Mouse (Mus musculus) CH12.LX (cell line): ENCODE results near the gene Bcar1. TPM values are rescaled to one million over a fixed set of nuclear protein-coding genes. Genes with fewer than 3 reads are reported as not detected.

ENCODE experiments used
- DNase-seq: peaks from one replicate; pipeline ENCODE4 v3.0.0-alpha.2; 2013; ENCODE audit errors: extremely low read depth
- H3K27ac ChIP-seq: 2 replicates; pipeline ENCODE4 v1.5.1; 2012; ENCODE audit warnings: low read depth, mild to moderate bottlenecking, control low read depth, moderate library complexity; ENCODE audit not compliant: insufficient read depth
- H3K27me3 ChIP-seq: replicated peaks from 2 replicates; pipeline ENCODE3; 2012; ENCODE audit warnings: inconsistent platforms
- H3K36me3 ChIP-seq, 2 experiments: replicated peaks in 1 of 2; 2 replicates each; pipeline versions ENCODE3 to v1.6.1; 2012; ENCODE audit warnings: inconsistent platforms in 1 of 2, low read length in 1 of 2, mild to moderate bottlenecking in 1 of 2, mixed read lengths in 1 of 2, moderate library complexity in 1 of 2; ENCODE audit not compliant: control insufficient read depth in 1 of 2, insufficient read depth in 1 of 2
- H3K4me1 ChIP-seq, 2 experiments: 2 replicates each; pipeline ENCODE4 v1.6.1; 2012; ENCODE audit warnings: inconsistent platforms in 1 of 2, moderate library complexity in 1 of 2; ENCODE audit not compliant: insufficient read depth in 2 of 2, control insufficient read depth in 1 of 2
- H3K4me2 ChIP-seq: 2 replicates; pipeline ENCODE4 v1.6.1; 2012; ENCODE audit warnings: low read depth, mild to moderate bottlenecking, control low read depth; ENCODE audit not compliant: poor library complexity, insufficient read depth, severe bottlenecking
- H3K4me3 ChIP-seq, 3 experiments: fragments of 150-350 bp in 1 of 3; sonication (generic) in 1 of 3; replicated peaks in 1 of 3; 2 replicates each; pipeline versions ENCODE3 to v1.5.1; 2011 to 2012; ENCODE audit warnings: low read depth in 2 of 3, low read length in 2 of 3, mild to moderate bottlenecking in 2 of 3, moderate library complexity in 2 of 3, control low read depth in 1 of 3, improper control_type of control experiment in 1 of 3, inconsistent platforms in 1 of 3, mixed read lengths in 1 of 3; ENCODE audit not compliant: poor library complexity in 1 of 3
- H3K79me2 ChIP-seq: replicated peaks from 2 replicates; pipeline ENCODE4 v1.6.1; 2012; ENCODE audit warnings: mild to moderate bottlenecking, moderate library complexity; ENCODE audit not compliant: control insufficient read depth, poor library complexity, insufficient read depth, severe bottlenecking; ENCODE audit errors: extremely low read depth
- H3K9ac ChIP-seq: 2 replicates; pipeline ENCODE4 v1.6.1; 2012; ENCODE audit warnings: low read depth, mild to moderate bottlenecking, control low read depth, moderate library complexity; ENCODE audit not compliant: insufficient read depth
- H3K9me3 ChIP-seq: replicated peaks from 2 replicates; pipeline ENCODE3; 2012; ENCODE audit warnings: low read length, inconsistent platforms, mixed read lengths
- CHD2 ChIP-seq: IDR thresholded peaks from 2 replicates; pipeline ENCODE4 v1.6.1; 2011; ENCODE audit warnings: low read length, improper control_type of control experiment
- CTCF ChIP-seq, 2 experiments: IDR thresholded peaks in 1 of 2; conservative IDR thresholded peaks in 1 of 2; 2 replicates each; pipeline ENCODE4 v1.5.1; 2011 to 2012; ENCODE audit warnings: low read depth in 2 of 2, low read length in 2 of 2, improper control_type of control experiment in 1 of 2, inconsistent platforms in 1 of 2, mild to moderate bottlenecking in 1 of 2, moderate library complexity in 1 of 2
- ELF1 ChIP-seq: IDR thresholded peaks from 2 replicates; pipeline ENCODE4 v1.6.1; 2014; ENCODE audit warnings: low read depth, mild to moderate bottlenecking, inconsistent platforms, low read length, improper control_type of control experiment
- EP300 ChIP-seq: IDR thresholded peaks from 2 replicates; pipeline ENCODE4 v1.6.1; 2011; ENCODE audit warnings: low read length, improper control_type of control experiment
- GABPA ChIP-seq: IDR thresholded peaks from 2 replicates; pipeline ENCODE4 v1.6.1; 2012; ENCODE audit warnings: low read depth, low read length, improper control_type of control experiment, inconsistent platforms; ENCODE audit not compliant: insufficient replicate concordance
- IRF4 ChIP-seq: IDR thresholded peaks from 2 replicates; pipeline ENCODE4 v1.6.1; 2014; ENCODE audit warnings: low read depth, mild to moderate bottlenecking, inconsistent platforms, low read length, improper control_type of control experiment
- KAT2A ChIP-seq: IDR thresholded peaks from 2 replicates; pipeline ENCODE4 v1.6.1; 2012; ENCODE audit warnings: low read length, improper control_type of control experiment, inconsistent platforms; ENCODE audit not compliant: insufficient replicate concordance
- MAX ChIP-seq: IDR thresholded peaks from 2 replicates; pipeline ENCODE4 v1.6.1; 2011; ENCODE audit warnings: low read length, improper control_type of control experiment
- MEF2A ChIP-seq: IDR thresholded peaks from 2 replicates; pipeline ENCODE4 v1.6.1; 2014; ENCODE audit warnings: low read depth, mild to moderate bottlenecking, inconsistent platforms, low read length, improper control_type of control experiment, borderline replicate concordance
- MXI1 ChIP-seq: IDR thresholded peaks from 2 replicates; pipeline ENCODE4 v1.6.1; 2011; ENCODE audit warnings: mild to moderate bottlenecking, low read depth, low read length, improper control_type of control experiment
- MYC ChIP-seq: IDR thresholded peaks from 2 replicates; pipeline ENCODE4 v1.6.1; 2011; ENCODE audit warnings: low read depth, mild to moderate bottlenecking, improper control_type of control experiment, low read length
- PAX5 ChIP-seq: IDR thresholded peaks from 2 replicates; pipeline ENCODE4 v1.6.1; 2012; ENCODE audit warnings: low read length, inconsistent platforms, mixed read lengths
- POLR2AphosphoS2 ChIP-seq: IDR thresholded peaks from 2 replicates; pipeline ENCODE4 v1.6.1; 2011; ENCODE audit warnings: low read depth, low read length, improper control_type of control experiment
- RAD21 ChIP-seq: IDR thresholded peaks from 2 replicates; pipeline ENCODE4 v1.6.1; 2011; ENCODE audit warnings: low read depth, mild to moderate bottlenecking, low read length, improper control_type of control experiment, moderate library complexity
- SIN3A ChIP-seq: IDR thresholded peaks from 2 replicates; pipeline ENCODE4 v1.6.1; 2012; ENCODE audit warnings: low read length, improper control_type of control experiment, inconsistent platforms
- SMC3 ChIP-seq: IDR thresholded peaks from 2 replicates; pipeline ENCODE4 v1.6.1; 2011; ENCODE audit warnings: low read depth, low read length, improper control_type of control experiment
- UBTF ChIP-seq: IDR thresholded peaks from 2 replicates; pipeline ENCODE4 v1.6.1; 2012; ENCODE audit warnings: low read depth, mild to moderate bottlenecking, inconsistent platforms, low read length, improper control_type of control experiment, moderate library complexity
- USF1 ChIP-seq: IDR thresholded peaks from 2 replicates; pipeline ENCODE4 v1.6.1; 2014; ENCODE audit warnings: low read depth, mild to moderate bottlenecking, inconsistent platforms, low read length, improper control_type of control experiment
- ZC3H11A ChIP-seq: IDR thresholded peaks from 2 replicates; pipeline ENCODE4 v1.6.1; 2012; ENCODE audit warnings: low read depth, mild to moderate bottlenecking, inconsistent platforms, low read length, improper control_type of control experiment
- ZNF384 ChIP-seq: IDR thresholded peaks from 2 replicates; pipeline ENCODE4 v1.6.1; 2012; ENCODE audit warnings: low read depth, low read length, improper control_type of control experiment, inconsistent platforms
- dilution Hi-C: fragments of 300-500 bp; cut with MboI; formaldehyde crosslinking; loops from 2 replicates; pipeline ENCODE4 v1.14.3; 2020; ENCODE audit warnings: low sequenced_read_pairs; ENCODE audit not compliant: extremely low pct_unique_long_range_greater_than_20kb, extremely low pct_ligation_motif_present
- in situ Hi-C: fragments of 300-500 bp; cut with MboI; formaldehyde crosslinking; loops from 3 replicates; pipeline ENCODE4 v1.14.3; 2019; ENCODE audit warnings: low sequenced_read_pairs, low pct_ligation_motif_present, low pct_unique_long_range_greater_than_20kb, mixed read lengths
- polyA plus RNA-seq: library from polyadenylated mRNA; unstranded; fragments of >175 nt; gene quantifications from 2 replicates; pipeline ENCODE4 v1.2.1, GENCODE M21; 2012; ENCODE audit warnings: low read depth; ENCODE audit not compliant: insufficient read length
- total RNA-seq, 2 experiments: library from RNA; depleted of rRNA; stranded (reverse); fragments of 300-350 nt in 1 of 2; fragments of >200 nt in 1 of 2; gene quantifications; 2 replicates each; pipeline ENCODE4 v1.2.3; 2012 to 2014

Bcar1 gene
- total and polyA plus RNA-seq, 3 experiments, result 0.97 to 2.1 (median 1.2) TPM

DNA sequence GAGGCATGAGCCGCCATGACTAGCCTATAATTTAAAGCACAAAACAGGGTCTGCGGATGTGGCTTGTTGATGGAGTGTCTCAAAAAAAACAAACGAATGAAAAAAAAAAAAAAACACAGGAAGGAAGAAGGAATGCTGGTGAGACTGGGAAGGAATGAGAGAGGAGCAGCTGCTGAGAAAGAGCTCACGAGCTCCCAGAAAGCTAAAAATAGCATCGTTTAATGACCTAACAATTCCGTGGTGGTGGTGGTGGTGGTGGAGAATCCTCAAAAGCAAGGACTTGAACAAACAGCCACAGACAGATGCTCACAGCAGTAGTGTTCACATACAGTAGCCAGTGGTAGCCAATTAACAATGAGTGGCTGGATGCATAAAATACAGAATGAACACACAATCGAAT lies 48.2 kb downstream of the Bcar1 start:
- Histone ChIP-seq H3K4me3 (no peak overlapping the region), H3K9me3 (peaks cover 11% of the 10 kb centered on the region), H3K4me1 (no peaks in the 10 kb centered on the region), H3K36me3 (no peaks in the 10 kb centered on the region), H3K4me2 (no peak overlapping the region)
- dilution Hi-C loops, result no loop called here
- TF ChIP-seq MYC (no peak), UBTF (no peak), PAX5 (no peak), EP300 (no peak), MXI1 (no peak), MAX (no peak), ELF1 (no peak), ZNF384 (no peak), ZC3H11A (no peak), GABPA (no peak), USF1 (no peak), RAD21 (no peak), POLR2AphosphoS2 (no peak), KAT2A (no peak), SIN3A (no peak), CTCF (conservative IDR thresholded peaks at IDR 0.05 in 1 of 2, IDR thresholded peaks at IDR 0.05 in 1 of 2; ENCODE audit: low read depth in 2 of 2, low read length in 2 of 2) (no peak), IRF4 (no peak), CHD2 (no peak)
- TF ChIP-seq, all 38 proteins: peak for 0
- no peak for DNase-seq
- Histone ChIP-seq H3K27me3 (peaks cover 15% of the 10 kb centered on the region), H3K9ac (no peak overlapping the region), H3K79me2 (no peaks in the 10 kb centered on the region), H3K27ac (no peak overlapping the region)
- in situ Hi-C loops, result no loop called here

DNA sequence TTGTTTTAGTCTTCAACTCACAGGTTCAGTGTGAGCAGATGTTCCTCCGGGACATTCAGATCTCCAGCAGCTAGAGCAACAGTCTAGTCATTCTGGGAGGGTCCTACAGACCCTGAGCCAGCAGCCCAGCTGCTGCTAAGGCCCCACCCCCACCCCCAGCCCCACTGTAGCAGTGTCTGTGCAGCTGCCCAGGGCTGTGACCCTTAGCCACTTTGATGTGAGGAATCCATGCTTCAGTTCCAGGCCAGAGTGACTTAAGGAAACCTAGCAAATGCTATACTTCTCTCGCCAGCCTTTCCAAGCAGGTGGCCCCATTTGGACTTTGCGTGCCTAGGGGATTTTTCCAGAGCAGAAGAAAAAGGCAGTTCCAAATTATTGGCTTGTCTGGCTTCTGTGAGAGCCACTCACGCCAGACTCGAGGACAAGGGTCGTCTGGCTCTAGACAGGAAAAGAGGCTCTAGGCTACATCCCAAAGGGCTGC lies 50.3 kb downstream of the Bcar1 start:
- no peaks in the 10 kb centered on the region for H3K36me3 ChIP-seq
- no peaks in the 10 kb centered on the region for H3K4me1 ChIP-seq
- in situ Hi-C loops (no loop called here), dilution Hi-C loops (no loop called here)
- peaks cover 24% of the 10 kb centered on the region for H3K27me3 ChIP-seq
- TF ChIP-seq GABPA (no peak), MEF2A (no peak), SMC3 (no peak)
- no peak overlapping the region for H3K4me2 ChIP-seq
- no peak overlapping the region for H3K9ac ChIP-seq
- no peaks in the 10 kb centered on the region for H3K79me2 ChIP-seq
- no peak overlapping the region for H3K27ac ChIP-seq
- no peak overlapping the region for H3K4me3 ChIP-seq
- H3K9me3 ChIP-seq, result peaks cover 11% of the 10 kb centered on the region
- no peak for DNase-seq
